Mouse (Mus musculus): ENCODE measurements around the gene Prr3.
"Not testable (repeated sequence)": the region's sequence is repeated elsewhere in the genome, so short reads cannot be mapped to it uniquely, and the experiment has no call there.

Gene Prr3

DNA sequence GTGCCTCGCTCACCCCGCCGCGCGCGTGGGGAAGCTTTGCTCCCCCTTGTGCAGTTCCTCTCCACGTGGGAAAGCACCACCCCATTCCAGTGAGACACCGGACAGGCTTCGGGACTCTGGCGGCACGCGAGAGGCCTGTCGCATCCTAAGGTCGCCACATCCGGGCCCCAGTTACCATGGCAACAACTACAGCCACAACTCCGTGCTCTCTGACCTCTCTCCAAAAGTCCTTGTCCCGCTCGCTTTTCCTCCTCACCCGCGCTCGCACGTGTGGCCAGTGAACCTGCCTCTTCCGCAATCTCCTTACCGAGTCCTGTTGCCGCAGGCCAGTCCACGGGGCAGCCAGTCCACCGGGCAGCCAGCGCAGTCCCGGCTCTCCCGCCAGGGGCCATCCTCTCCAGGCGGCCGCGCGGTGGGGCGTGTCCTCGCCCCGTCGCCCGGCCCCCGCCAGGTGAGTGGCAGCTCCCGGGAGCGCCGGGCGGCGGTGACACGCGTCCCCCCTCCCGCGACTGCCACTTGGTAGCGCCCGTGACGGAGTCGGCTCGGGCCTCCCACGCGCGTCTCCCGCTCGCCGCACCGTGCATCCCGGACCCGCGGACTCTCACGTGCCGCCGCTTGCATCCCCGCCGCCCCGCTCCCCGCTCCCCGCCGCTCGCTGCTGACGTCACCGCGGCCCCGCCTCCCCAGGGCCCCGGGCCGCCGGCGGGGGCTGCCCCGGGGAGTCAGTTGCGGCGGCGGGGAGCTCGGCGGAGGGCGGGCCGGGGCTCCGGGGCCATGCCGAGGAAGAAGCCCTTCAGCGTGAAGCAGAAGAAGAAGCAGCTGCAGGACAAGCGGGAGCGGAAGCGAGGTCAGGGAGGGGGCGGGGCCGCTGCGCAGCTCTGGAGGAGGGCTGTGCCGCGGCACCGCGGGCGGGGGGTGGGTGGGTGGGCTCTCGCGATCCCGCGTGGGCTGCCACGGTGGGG is at the start of gene Prr3, which contains the start of gene Gnl1:
Gene Prr3, minus strand, starts transcription at position 836 of the 962 bp plus-strand sequence.
Gene Gnl1, plus strand, starts transcription at position 451 of the 962 bp plus-strand sequence.
- DNase-seq: peak; percentile 92 to 95

DNA sequence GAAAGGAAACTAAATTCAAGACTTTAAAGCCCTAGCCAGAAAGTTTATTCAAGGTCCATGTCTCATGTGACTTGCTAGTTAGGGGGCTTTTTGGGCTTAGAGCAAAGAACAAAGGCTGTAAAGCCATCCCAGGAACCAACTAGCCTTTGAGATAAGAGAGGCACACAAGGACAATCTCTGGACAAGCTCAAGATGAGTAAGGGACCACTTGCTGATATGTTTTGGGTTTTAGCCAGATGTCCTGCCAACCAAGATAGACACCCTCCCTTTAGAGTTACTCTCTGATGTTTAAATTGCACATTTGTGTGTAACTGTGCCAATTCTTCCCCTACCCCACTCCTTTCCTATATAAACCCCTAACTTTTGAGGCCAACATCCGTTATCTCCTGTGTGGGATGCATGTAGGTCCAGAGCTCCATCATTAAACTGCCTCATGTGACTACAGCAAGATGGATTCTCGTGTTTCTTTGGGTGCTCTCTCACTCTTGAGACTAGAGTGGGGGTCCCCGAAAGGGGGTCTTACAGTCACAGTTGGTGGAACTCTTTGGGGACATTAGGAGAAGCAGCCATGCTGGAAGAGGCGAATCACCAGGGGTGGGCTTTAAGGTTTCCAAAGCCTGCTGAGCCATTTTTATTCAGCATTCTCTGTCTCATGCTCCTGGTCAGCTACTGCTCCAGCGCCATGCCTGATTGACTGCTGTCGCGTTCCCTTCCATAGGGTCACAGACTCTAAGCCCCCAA is 49.0 kb upstream of the Prr3 start:
- no peak for DNase-seq

- DNase-seq: no peak
These were observed 47.6 kb upstream of the Prr3 start for GRCm38 (mm10) chr17:36027663-36028062.

DNA sequence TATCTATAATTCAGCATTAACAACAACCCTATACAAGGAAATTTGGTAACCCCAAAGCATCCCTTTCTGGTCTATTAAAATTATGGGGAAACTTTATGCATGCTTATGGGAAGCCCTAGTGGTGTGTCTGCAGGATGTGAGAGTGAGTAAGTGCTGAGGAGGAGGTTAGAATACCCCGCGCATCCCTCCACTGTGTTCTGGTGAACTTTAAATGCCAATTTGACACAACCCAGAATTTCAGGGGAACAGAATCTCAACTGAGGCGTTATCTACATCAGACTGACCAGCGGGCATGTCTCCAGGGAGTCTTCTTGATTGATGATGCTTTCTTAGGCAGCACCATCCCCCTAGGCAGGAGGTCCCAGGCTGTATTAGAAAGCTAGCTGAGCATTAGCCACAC is 45.9 kb upstream of the Prr3 start:
- no peak for DNase-seq

DNA sequence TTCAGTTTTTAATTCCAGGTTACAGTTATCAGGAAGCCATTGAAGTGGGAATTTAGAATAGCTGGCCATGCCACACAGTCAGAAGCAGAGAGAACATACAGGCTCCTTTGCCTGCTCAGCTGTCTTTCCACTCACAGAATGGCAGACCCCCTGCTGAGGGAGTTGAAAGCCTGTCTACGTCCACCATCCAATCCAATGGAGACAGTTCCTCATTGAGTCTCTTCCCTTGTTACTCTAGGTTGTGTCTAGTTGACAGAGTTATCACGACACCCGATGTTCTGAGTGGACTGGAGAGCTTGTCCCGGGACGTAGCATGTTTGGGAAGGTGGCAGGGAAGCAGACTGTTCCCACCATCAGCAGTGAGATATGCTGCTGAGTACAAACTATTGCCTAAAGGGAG is 45.2 kb upstream of the Prr3 start:
- peak in 1 of 2 experiments; percentile 26 for DNase-seq

GRCm38 (mm10) chr17:36023710-36024654 is 43.9 kb upstream of the Prr3 start:
- no peak for DNase-seq

- DNase-seq: no peak
These were observed 42.9 kb upstream of the Prr3 start for GRCm38 (mm10) chr17:36022922-36023321.

GRCm38 (mm10) chr17:36022098-36022497 is 42.1 kb upstream of the Prr3 start:
- DNase-seq: no peak

DNA sequence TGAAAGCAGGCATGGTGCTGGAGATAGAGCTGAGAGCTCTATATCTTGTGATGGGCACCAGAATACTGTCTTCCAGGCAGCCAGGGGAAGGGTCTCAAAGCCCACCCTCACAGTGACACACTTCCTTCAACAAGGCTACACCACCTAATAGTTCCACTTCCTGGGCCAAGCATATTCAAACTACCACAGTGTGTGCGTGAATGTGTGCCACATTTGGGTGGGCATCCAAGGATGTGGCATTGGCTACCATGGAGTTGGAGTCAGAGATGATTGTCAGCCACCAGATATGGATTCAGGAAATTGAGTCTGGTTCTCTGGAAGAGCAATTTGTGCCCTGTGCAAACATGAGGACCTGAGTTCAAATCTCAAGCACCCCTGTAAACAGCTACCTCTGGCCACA is 41.3 kb upstream of the Prr3 start:
- DNase-seq: no peak

GRCm38 (mm10) chr17:36020191-36021073 is 40.4 kb upstream of the Prr3 start, which contains the start of gene H2-T24:
TSS of gene H2-T24 (minus strand) at chr17:36020560.
- DNase-seq: no peak

GRCm38 (mm10) chr17:36019519-36019918 is 39.5 kb upstream of the Prr3 start:
- DNase-seq: no peak

DNA sequence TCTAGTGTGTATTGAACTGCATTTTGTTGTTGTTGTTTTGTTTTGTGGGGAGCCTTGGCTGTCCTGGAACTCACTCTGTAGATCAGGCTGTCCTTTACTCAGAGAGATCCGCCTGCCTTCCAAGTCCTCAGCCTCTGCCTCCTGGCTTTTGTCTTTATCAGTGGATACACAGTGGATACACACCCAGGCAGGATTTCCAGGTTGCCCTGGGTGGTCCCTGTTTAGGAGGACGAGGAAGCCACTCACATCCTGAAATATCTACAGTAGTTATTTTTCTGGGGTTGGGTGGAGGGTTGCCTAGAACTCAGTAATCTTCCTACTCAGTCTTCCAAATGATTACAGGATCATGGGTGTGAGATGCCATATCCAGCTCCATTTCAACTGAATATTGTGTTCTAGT is 38.9 kb upstream of the Prr3 start:
- no peak for DNase-seq

DNA sequence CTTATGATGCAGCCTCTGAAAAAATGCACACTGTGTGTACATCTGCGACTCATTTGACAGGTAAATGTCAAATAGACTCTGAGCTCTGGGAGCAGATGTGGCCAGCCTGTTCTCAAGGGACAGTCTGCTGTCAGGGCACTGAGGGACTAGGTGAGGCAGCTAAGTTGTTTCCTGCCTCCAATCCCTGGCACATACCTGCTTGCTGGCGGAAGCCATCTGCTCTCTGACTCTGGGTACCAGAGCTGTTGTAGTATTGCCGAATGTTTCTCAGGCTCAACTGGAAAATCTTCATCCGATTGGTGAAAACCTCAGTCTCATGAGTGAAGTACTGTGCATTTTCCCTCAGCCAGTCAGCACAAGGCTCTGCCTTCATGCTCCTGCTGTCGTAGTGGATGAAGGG is 37.0 kb upstream of the Prr3 start:
- DNase-seq: no peak

DNA sequence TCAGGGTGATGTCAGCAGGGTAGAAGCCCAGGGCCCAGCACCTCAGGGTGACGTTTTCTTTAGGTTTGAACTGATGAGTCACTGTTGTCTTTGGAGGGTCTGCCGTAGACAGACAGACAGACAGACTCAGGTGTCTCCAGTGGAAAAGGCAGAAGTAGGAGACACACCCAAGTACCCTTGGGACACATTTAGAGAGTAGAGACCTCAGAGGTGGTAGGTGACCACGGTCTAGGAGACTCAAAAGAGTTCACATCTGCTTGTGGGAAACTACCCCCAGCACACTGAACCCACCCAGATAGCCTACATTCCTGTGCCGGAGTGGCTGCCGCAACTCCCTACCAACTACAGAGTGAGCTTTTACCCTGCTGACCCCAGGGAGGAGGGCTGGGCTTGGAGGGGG is 34.9 kb upstream of the Prr3 start:
- no peak for DNase-seq

DNA sequence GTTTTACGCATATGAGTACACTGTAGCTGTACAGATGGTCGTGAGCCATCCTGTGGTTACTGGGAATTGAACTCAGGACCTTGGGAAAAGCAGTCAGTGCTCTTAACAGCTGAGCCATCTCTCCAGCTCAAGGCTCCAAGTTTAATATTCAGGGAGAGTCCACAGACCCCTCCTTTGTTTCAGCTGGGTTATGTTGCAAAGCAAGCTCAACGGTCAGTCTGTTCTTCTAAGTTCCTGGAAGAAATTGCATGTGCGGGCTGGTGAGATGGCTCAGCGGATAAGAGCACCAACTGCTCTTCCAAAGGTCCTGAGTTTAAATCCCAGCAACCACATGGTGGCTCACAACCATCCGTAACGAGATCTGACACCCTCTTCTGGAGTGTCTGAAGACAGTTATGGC is 24.4 kb upstream of the Prr3 start:
- DNase-seq: not testable (repeated sequence)

- no peak for DNase-seq
These were observed 23.3 kb upstream of the Prr3 start for GRCm38 (mm10) chr17:36003331-36003730.

DNA sequence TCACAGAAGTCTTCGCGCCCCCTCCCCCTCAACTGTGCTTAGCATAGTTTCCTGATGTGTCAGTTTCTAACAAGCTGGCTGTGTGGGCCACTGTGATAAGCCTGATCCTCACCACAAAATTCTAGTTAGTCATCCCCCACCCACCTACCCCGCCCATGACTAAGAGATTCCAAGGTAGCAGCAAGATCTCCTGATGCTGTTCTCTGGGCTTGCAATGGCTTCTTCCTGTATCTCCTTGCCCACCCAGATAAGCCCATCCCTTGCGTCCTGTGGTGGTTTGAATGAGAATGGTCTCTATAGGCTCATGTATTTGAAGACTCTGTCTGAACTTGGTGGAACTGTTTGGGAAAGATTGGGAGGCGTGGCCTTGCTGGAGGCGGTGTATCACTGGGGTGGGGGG is 21.9 kb upstream of the Prr3 start:
- no peak for DNase-seq

GRCm38 (mm10) chr17:36001121-36001897 is 21.3 kb upstream of the Prr3 start:
- no peak for DNase-seq

DNA sequence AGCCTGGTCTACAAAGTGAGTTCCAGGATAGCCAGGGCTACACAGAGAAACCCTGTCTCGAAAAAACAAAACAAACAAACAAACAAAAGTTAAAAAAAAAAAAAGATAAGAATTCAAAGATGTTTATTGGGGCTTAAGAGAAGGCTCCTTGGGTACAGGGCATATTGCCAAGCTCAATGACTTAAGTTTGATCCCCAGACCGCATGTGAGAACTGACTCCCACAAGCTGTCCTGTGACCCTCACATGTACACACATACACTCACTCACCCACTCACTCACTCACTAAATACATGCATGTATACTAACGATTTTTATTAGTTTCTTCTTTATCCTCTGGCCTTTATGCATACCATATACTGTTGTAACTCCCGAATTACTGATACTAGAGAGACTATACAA is 20.3 kb upstream of the Prr3 start:
- no peak for DNase-seq

DNA sequence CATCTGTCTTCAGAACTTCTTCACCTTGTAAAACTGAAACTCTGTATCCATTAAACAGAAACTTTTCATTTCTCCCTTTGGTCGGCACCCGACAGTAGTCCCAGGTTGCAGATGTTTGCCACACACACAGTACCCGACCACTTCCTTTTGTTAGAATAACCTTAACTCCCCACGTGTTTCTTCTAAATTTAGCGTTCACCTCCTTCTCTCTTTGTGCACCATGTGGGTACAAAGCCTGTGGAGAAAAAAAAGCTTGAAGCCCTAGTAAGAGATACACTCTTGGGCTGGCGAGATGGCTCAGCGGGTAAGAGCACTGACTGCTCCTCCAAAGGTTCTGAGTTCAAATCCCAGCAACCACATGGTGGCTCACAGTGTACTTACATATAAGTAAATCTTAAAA is 19.3 kb upstream of the Prr3 start:
- DNase-seq: no peak
